Mouse (Mus musculus): Measurements from ENCODE around the gene Tiam2. TPM values are rescaled to one million over a fixed set of nuclear protein-coding genes. Genes with fewer than 3 reads are reported as not detected.

The Tiam2 gene
- total RNA-seq, 1 experiment = 3.1 TPM

DNA sequence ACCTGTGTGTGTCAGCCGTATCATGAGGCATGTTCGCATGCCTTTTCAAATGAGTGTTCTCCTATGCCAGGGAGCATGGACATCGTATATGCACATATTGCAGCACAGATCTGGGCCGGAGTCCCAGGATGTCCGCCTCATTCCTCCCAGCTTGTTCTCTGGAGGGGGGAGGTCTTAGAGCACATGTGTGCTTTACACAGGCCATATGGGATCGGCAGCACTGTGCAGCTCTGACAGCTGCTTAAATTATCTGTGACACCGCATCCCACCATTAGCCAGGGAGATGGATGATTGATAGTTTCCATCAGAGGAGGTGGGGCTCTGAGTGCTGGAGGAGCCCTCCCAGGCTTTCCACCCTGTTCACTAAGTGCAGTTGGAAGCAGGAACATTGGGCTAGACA lies 12.4 kb downstream of the Tiam2 start:
- in situ Hi-C loops (cut with MboI; ENCODE audit: low sequenced_read_pairs in 2 of 2, unreplicated experiment in 2 of 2) = no loop called here

DNA sequence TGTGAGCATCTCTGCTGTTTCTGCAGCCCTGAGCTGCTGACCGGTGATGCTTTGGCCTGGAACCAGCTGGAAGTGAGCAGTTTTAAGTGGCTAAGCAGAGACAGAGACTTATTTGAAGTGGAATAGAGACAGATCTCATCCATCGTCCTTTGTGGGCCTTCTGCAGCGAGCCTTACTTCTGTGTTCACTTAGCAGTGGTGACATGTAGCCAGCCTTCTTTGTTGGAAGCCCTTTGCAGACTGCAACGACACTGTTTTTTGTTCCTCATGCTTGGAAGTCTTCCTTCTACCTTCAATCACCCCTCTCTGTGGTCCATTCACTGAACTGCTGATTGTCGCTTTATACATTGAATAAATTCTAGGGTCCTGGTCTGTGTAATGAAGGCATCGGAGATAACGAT lies 18.5 kb downstream of the Tiam2 start:
- no peak for DNase-seq (ENCODE audit: low read depth, low spot score)
- no peak overlapping the region for H3K4me3 ChIP-seq (ENCODE audit: insufficient read depth in 1 of 2, low read depth in 1 of 2, low read length in 2 of 2, poor library complexity in 1 of 2, severe bottlenecking in 1 of 2)

More for the DNA sequence above, 12.4 kb downstream of the Tiam2 start:
- no peaks in the 10 kb centered on the region for H3K4me1 ChIP-seq (ENCODE audit: control insufficient read depth in 2 of 2, insufficient read depth in 2 of 2, low read length in 2 of 2, poor library complexity in 1 of 2)
- no peak overlapping the region for H3K4me3 ChIP-seq (ENCODE audit: insufficient read depth in 1 of 2, low read depth in 1 of 2, low read length in 2 of 2, poor library complexity in 1 of 2, severe bottlenecking in 1 of 2)
- H3K27ac ChIP-seq (ENCODE audit: insufficient read depth, low read depth, low read length, poor library complexity, severe bottlenecking) = no peak overlapping the region
- H3K9ac ChIP-seq (ENCODE audit: insufficient read depth, low read depth, low read length, poor library complexity, severe bottlenecking) = no peak overlapping the region
- TF ChIP-seq ZNF384 (IDR thresholded peaks at IDR 0.05; ENCODE audit: low read depth, low read length) = no peak
- TF ChIP-seq CHD2 (IDR thresholded peaks at IDR 0.05; ENCODE audit: low read depth, low read length) = no peak
- no peak for TF ChIP-seq HCFC1 (IDR thresholded peaks at IDR 0.05; ENCODE audit: borderline replicate concordance, insufficient read depth, low read length)
- no peak for TF ChIP-seq ZC3H11A (IDR thresholded peaks at IDR 0.05; ENCODE audit: borderline replicate concordance, low read depth, low read length)
- no peak for TF ChIP-seq MAFK (IDR thresholded peaks at IDR 0.05; ENCODE audit: insufficient read depth, low read depth, low read length)
- DNase-seq (ENCODE audit: low read depth, low spot score) = no peak
- no peaks in the 10 kb centered on the region for H3K9me3 ChIP-seq (ENCODE audit: control insufficient read depth, insufficient read depth, low read depth, low read length)
- H3K36me3 ChIP-seq (ENCODE audit: control insufficient read depth, insufficient read depth, low read length, poor library complexity, severe bottlenecking) = no peaks in the 10 kb centered on the region

DNA sequence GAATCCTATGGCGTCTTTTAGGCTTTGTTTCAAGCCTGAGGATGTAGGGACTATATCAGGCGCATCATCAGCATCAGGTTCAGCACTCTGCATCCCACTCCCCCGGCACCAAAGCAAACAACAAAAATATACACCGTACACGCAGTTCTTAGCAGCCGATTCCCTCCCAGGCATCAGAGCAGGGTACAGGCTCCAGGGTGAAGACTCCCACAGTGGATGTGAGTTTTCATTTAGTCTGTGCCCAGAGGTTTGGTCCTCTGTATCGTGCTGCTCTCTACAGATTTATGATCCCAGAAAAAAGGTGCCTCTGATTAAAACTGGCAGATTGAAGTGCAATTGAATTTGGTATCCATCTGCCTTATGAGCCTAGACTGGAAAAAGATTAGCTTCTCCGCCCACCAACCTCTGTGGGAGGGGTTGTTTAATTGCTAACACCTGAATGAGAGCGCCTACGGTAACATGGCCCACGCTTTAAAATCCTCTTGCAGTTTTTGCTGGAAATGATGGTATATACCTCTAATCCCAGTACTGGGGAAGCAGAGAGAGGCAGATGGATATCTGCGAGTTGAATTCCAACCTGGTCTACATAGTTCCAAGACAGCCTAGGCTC lies 19.0 kb downstream of the Tiam2 start:
- H3K9ac ChIP-seq (ENCODE audit: insufficient read depth, low read depth, low read length, poor library complexity, severe bottlenecking) = no peak overlapping the region
- no peak overlapping the region for H3K4me3 ChIP-seq (ENCODE audit: insufficient read depth in 1 of 2, low read depth in 1 of 2, low read length in 2 of 2, poor library complexity in 1 of 2, severe bottlenecking in 1 of 2)
- H3K4me1 ChIP-seq (ENCODE audit: control insufficient read depth in 2 of 2, insufficient read depth in 2 of 2, low read length in 2 of 2, poor library complexity in 1 of 2) = 0 out of 4 replicates have a peak, but pooled peaks cover 0 to 2% of the 10 kb centered on the region in 2 experiments
- DNase-seq (ENCODE audit: low read depth, low spot score) = no peak
- in situ Hi-C loops (cut with MboI; ENCODE audit: low sequenced_read_pairs in 2 of 2, unreplicated experiment in 2 of 2) = no loop called here
- no peak overlapping the region for H3K27ac ChIP-seq (ENCODE audit: insufficient read depth, low read depth, low read length, poor library complexity, severe bottlenecking)
- H3K9me3 ChIP-seq (ENCODE audit: control insufficient read depth, insufficient read depth, low read depth, low read length) = no peaks in the 10 kb centered on the region
- H3K36me3 ChIP-seq (ENCODE audit: control insufficient read depth, insufficient read depth, low read length, poor library complexity, severe bottlenecking) = no peaks in the 10 kb centered on the region
- TF ChIP-seq CHD2 (IDR thresholded peaks at IDR 0.05; ENCODE audit: low read depth, low read length) (no peak), ZC3H11A (IDR thresholded peaks at IDR 0.05; ENCODE audit: borderline replicate concordance, low read depth, low read length) (no peak), HCFC1 (IDR thresholded peaks at IDR 0.05; ENCODE audit: borderline replicate concordance, insufficient read depth, low read length) (no peak), ZNF384 (IDR thresholded peaks at IDR 0.05; ENCODE audit: low read depth, low read length) (no peak), MAFK (IDR thresholded peaks at IDR 0.05; ENCODE audit: insufficient read depth, low read depth, low read length) (no peak)

More for the DNA sequence above, 18.5 kb downstream of the Tiam2 start:
- Histone ChIP-seq H3K27ac (ENCODE audit: insufficient read depth, low read depth, low read length, poor library complexity, severe bottlenecking) (no peak overlapping the region), H3K9me3 (ENCODE audit: control insufficient read depth, insufficient read depth, low read depth, low read length) (no peaks in the 10 kb centered on the region), H3K4me1 (ENCODE audit: control insufficient read depth in 2 of 2, insufficient read depth in 2 of 2, low read length in 2 of 2, poor library complexity in 1 of 2) (no peaks in the 10 kb centered on the region), H3K36me3 (ENCODE audit: control insufficient read depth, insufficient read depth, low read length, poor library complexity, severe bottlenecking) (no peaks in the 10 kb centered on the region), H3K9ac (ENCODE audit: insufficient read depth, low read depth, low read length, poor library complexity, severe bottlenecking) (no peak overlapping the region)
- TF ChIP-seq ZC3H11A (IDR thresholded peaks at IDR 0.05; ENCODE audit: borderline replicate concordance, low read depth, low read length) = no peak
- TF ChIP-seq HCFC1 (IDR thresholded peaks at IDR 0.05; ENCODE audit: borderline replicate concordance, insufficient read depth, low read length) = no peak
- TF ChIP-seq MAFK (IDR thresholded peaks at IDR 0.05; ENCODE audit: insufficient read depth, low read depth, low read length) = no peak
- no peak for TF ChIP-seq CHD2 (IDR thresholded peaks at IDR 0.05; ENCODE audit: low read depth, low read length)
- no peak for TF ChIP-seq ZNF384 (IDR thresholded peaks at IDR 0.05; ENCODE audit: low read depth, low read length)
- in situ Hi-C loops (cut with MboI; ENCODE audit: low sequenced_read_pairs in 2 of 2, unreplicated experiment in 2 of 2) = no loop called here

DNA sequence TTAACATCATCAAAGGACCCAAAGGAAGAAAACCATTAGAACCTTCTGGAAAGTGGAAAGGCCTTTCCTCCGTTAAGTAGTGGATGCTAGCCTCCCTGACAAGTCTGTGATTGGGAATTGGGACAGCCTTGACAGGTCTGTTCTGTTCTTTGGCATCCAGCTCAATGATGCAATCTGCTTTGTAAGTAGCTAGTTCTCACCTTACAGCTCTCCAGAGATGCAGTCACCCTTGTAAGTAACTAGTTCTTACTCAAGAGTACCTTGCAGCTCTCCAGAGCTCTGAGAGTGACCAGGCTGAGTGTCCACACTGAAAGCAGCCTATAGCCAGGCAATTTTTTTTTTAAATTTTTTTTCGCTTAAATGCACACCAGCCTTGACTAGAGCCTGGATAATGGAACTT lies 21.4 kb downstream of the Tiam2 start:
- no peak for DNase-seq (ENCODE audit: low read depth, low spot score)
- TF ChIP-seq MAFK (IDR thresholded peaks at IDR 0.05; ENCODE audit: insufficient read depth, low read depth, low read length) = no peak
- no peak for TF ChIP-seq HCFC1 (IDR thresholded peaks at IDR 0.05; ENCODE audit: borderline replicate concordance, insufficient read depth, low read length)
- TF ChIP-seq ZNF384 (IDR thresholded peaks at IDR 0.05; ENCODE audit: low read depth, low read length) = no peak
- TF ChIP-seq CHD2 (IDR thresholded peaks at IDR 0.05; ENCODE audit: low read depth, low read length) = no peak
- no peak for TF ChIP-seq ZC3H11A (IDR thresholded peaks at IDR 0.05; ENCODE audit: borderline replicate concordance, low read depth, low read length)
- Histone ChIP-seq H3K4me1 (ENCODE audit: control insufficient read depth in 2 of 2, insufficient read depth in 2 of 2, low read length in 2 of 2, poor library complexity in 1 of 2) (peaks cover 0 to 8% of the 10 kb centered on the region in 2 experiments; a peak in 2 of 4 replicates), H3K9me3 (ENCODE audit: control insufficient read depth, insufficient read depth, low read depth, low read length) (no peaks in the 10 kb centered on the region), H3K27ac (ENCODE audit: insufficient read depth, low read depth, low read length, poor library complexity, severe bottlenecking) (no peak overlapping the region), H3K36me3 (ENCODE audit: control insufficient read depth, insufficient read depth, low read length, poor library complexity, severe bottlenecking) (no peaks in the 10 kb centered on the region), H3K4me3 (ENCODE audit: insufficient read depth in 1 of 2, low read depth in 1 of 2, low read length in 2 of 2, poor library complexity in 1 of 2, severe bottlenecking in 1 of 2) (no peak overlapping the region), H3K9ac (ENCODE audit: insufficient read depth, low read depth, low read length, poor library complexity, severe bottlenecking) (no peak overlapping the region)
- in situ Hi-C loops (cut with MboI; ENCODE audit: low sequenced_read_pairs in 2 of 2, unreplicated experiment in 2 of 2) = no loop called here

Measured in ES-E14 (cell line).